Mouse (Mus musculus) liver, postnatal 0 days (tissue): Measurements from ENCODE around the gene Sost.

ENCODE experiments used
- CTCF ChIP-seq: sonication (generic); IDR thresholded peaks from 2 replicates; pipeline ENCODE4 v1.5.1; 2016; ENCODE audit warnings: antibody characterized with exemption, low read depth
- EP300 ChIP-seq: IDR thresholded peaks from 2 replicates; pipeline ENCODE4 v1.6.1; 2016; ENCODE audit warnings: antibody characterized with exemption, low read depth, mild to moderate bottlenecking

DNA sequence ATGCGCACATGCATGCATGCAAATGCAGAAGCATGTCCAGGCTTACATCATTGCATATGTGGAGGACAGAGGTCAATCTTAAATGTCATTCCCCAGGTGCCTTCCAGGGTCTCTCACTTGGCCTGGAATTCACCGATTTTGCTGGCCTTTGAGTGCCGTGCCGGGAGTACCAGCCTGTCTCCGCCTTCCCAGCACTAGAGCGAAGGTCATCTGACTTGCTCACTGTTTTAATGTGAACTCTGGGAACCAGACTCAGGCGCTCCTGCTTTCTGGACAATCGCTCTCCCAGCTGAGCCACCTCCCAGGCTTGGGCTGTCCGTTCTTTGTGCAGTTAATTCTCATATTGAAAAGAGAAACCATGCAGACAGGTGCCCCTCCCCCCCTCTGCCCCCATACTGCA lies 39.5 kb upstream of the Sost start:
- TF ChIP-seq CTCF (no peak), EP300 (no peak)
